Mouse (Mus musculus) MEL (cell line): ENCODE measurements at regions not wholly inside any gene's neighbourhood (a gene's known extent, or its start where the extent isn't known, plus 50 kb on each side); places are given as distances from the start of the nearest gene placed in this dataset.
A peak's percentile ranks its signal among the peaks of the same experiment; 100 is the strongest.

Source experiments
- DNase-seq: peaks from one replicate; pipeline ENCODE4 v3.0.0; 2011; ENCODE audit warnings: low read depth, low spot score
- H3K27ac ChIP-seq: 2 replicates; pipeline ENCODE4 v1.5.1; 2012; ENCODE audit warnings: low read depth, mild to moderate bottlenecking, control low read depth, low read length, moderate library complexity; ENCODE audit not compliant: control insufficient read depth
- H3K27me3 ChIP-seq, 2 experiments: fragments of 150-350 bp in 1 of 2; sonication (generic) in 1 of 2; 2 replicates each; pipeline ENCODE4 v1.6.1; 2012; ENCODE audit warnings: low read length in 2 of 2, mild to moderate bottlenecking in 2 of 2, improper control_type of control experiment in 1 of 2, moderate library complexity in 1 of 2; ENCODE audit not compliant: insufficient read depth in 2 of 2, control insufficient read depth in 1 of 2
- H3K36me3 ChIP-seq, 2 experiments: 2 replicates each; pipeline ENCODE4 v1.6.1; 2012 to 2014; ENCODE audit warnings: low read length in 2 of 2, improper control_type of control experiment in 1 of 2, inconsistent platforms in 1 of 2, mild to moderate bottlenecking in 1 of 2; ENCODE audit not compliant: insufficient read depth in 2 of 2, control insufficient read depth in 1 of 2
- H3K4me1 ChIP-seq, 2 experiments: fragments of 150-350 bp in 1 of 2; sonication (generic) in 1 of 2; 2 replicates each; pipeline ENCODE4 v1.6.1; 2012; ENCODE audit warnings: low read length in 2 of 2, improper control_type of control experiment in 1 of 2, mild to moderate bottlenecking in 1 of 2; ENCODE audit not compliant: insufficient read depth in 2 of 2, control insufficient read depth in 1 of 2
- H3K4me3 ChIP-seq, 2 experiments: fragments of 150-350 bp in 1 of 2; sonication (generic) in 1 of 2; 2 replicates each; pipeline ENCODE4 v1.5.1; 2012; ENCODE audit warnings: low read depth in 2 of 2, low read length in 2 of 2, mild to moderate bottlenecking in 2 of 2, moderate library complexity in 2 of 2, control low read depth in 1 of 2, improper control_type of control experiment in 1 of 2; ENCODE audit not compliant: control insufficient read depth in 1 of 2, insufficient read depth in 1 of 2
- H3K79me2 ChIP-seq: 2 replicates; pipeline ENCODE4 v1.6.1; 2012; ENCODE audit warnings: mild to moderate bottlenecking, low read length, moderate library complexity; ENCODE audit not compliant: control insufficient read depth, poor library complexity, insufficient read depth
- H3K9ac ChIP-seq: 2 replicates; pipeline ENCODE4 v1.6.1; 2012; ENCODE audit warnings: low read depth, mild to moderate bottlenecking, control low read depth, low read length, moderate library complexity; ENCODE audit not compliant: control insufficient read depth, poor library complexity, severe bottlenecking
- H3K9me3 ChIP-seq: fragments of 150-350 bp; sonication (generic); replicated peaks from 2 replicates; pipeline ENCODE4 v1.6.1; 2012; ENCODE audit warnings: mild to moderate bottlenecking, low read length, improper control_type of control experiment, moderate library complexity; ENCODE audit not compliant: insufficient read depth
- CHD1 ChIP-seq: IDR thresholded peaks from 2 replicates; pipeline ENCODE4 v1.6.1; 2012; ENCODE audit warnings: low read depth, mild to moderate bottlenecking, inconsistent platforms, low read length, improper control_type of control experiment
- CTCF ChIP-seq, 3 experiments: IDR thresholded peaks in 2 of 3; conservative IDR thresholded peaks in 1 of 3; 2 replicates each; pipeline ENCODE4 v1.5.1; 2011 to 2012; ENCODE audit warnings: low read length in 3 of 3, low read depth in 2 of 3, mild to moderate bottlenecking in 2 of 3, improper control_type of control experiment in 1 of 3, inconsistent platforms in 1 of 3, mixed read lengths in 1 of 3, moderate library complexity in 1 of 3; ENCODE audit not compliant: control insufficient read depth in 1 of 3, insufficient read depth in 1 of 3, poor library complexity in 1 of 3, severe bottlenecking in 1 of 3
- E2F4 ChIP-seq: IDR thresholded peaks from 2 replicates; pipeline ENCODE4 v1.6.1; 2011; ENCODE audit warnings: low read depth, low read length, improper control_type of control experiment, borderline replicate concordance
- ELF1 ChIP-seq: IDR thresholded peaks from 2 replicates; pipeline ENCODE4 v1.6.1; 2014; ENCODE audit warnings: low read depth, mild to moderate bottlenecking, inconsistent platforms, low read length, improper control_type of control experiment, moderate library complexity
- EP300 ChIP-seq, 2 experiments: IDR thresholded peaks; 2 replicates each; pipeline ENCODE4 v1.6.1; 2011; ENCODE audit warnings: improper control_type of control experiment in 2 of 2, low read length in 2 of 2, low read depth in 1 of 2, mild to moderate bottlenecking in 1 of 2
- ETS1 ChIP-seq: IDR thresholded peaks from 2 replicates; pipeline ENCODE4 v1.6.1; 2012; ENCODE audit warnings: low read depth, mild to moderate bottlenecking, inconsistent platforms, low read length, improper control_type of control experiment, moderate library complexity
- GATA1 ChIP-seq: IDR thresholded peaks from 2 replicates; pipeline ENCODE4 v1.6.1; 2011; ENCODE audit warnings: low read depth, low read length, improper control_type of control experiment
- HCFC1 ChIP-seq: IDR thresholded peaks from 2 replicates; pipeline ENCODE4 v1.6.1; 2012; ENCODE audit warnings: low read depth, mild to moderate bottlenecking, inconsistent platforms, low read length, improper control_type of control experiment, moderate library complexity
- KAT2A ChIP-seq: conservative IDR thresholded peaks from 2 replicates; pipeline ENCODE4 v1.6.1; 2012; ENCODE audit warnings: low read depth, low read length, improper control_type of control experiment, inconsistent platforms
- MAFK ChIP-seq: IDR thresholded peaks from 2 replicates; pipeline ENCODE4 v1.6.1; 2011; ENCODE audit warnings: low read depth, mild to moderate bottlenecking, low read length, improper control_type of control experiment, borderline replicate concordance
- MEF2A ChIP-seq: IDR thresholded peaks from 2 replicates; pipeline ENCODE4 v1.6.1; 2014; ENCODE audit warnings: low read depth, mild to moderate bottlenecking, inconsistent platforms, low read length, improper control_type of control experiment; ENCODE audit not compliant: poor library complexity, insufficient replicate concordance, severe bottlenecking; ENCODE audit errors: extremely low read depth
- MYC ChIP-seq: IDR thresholded peaks from 2 replicates; pipeline ENCODE4 v1.6.1; 2011; ENCODE audit warnings: low read depth, mild to moderate bottlenecking, low read length, improper control_type of control experiment, moderate library complexity
- NELFE ChIP-seq: IDR thresholded peaks from 2 replicates; pipeline ENCODE4 v1.6.1; 2011; ENCODE audit warnings: low read depth, low read length, improper control_type of control experiment
- POLR2AphosphoS5 ChIP-seq: IDR thresholded peaks from 2 replicates; pipeline ENCODE4 v1.6.1; 2012; ENCODE audit warnings: low read depth, borderline replicate concordance, mild to moderate bottlenecking, inconsistent platforms, low read length, moderate library complexity, mixed read lengths
- RCOR1 ChIP-seq: IDR thresholded peaks from 2 replicates; pipeline ENCODE4 v1.6.1; 2012; ENCODE audit warnings: low read depth, mild to moderate bottlenecking, inconsistent platforms, low read length, improper control_type of control experiment
- TAL1 ChIP-seq: IDR thresholded peaks from 2 replicates; pipeline ENCODE4 v1.6.1; 2012; ENCODE audit warnings: mild to moderate bottlenecking, inconsistent platforms, low read length, moderate library complexity, mixed read lengths
- TBP ChIP-seq: IDR thresholded peaks from 2 replicates; pipeline ENCODE4 v1.8.0; 2011; ENCODE audit warnings: low read depth, low read length, improper control_type of control experiment
- TCF12 ChIP-seq: IDR thresholded peaks from 2 replicates; pipeline ENCODE4 v1.6.1; 2014; ENCODE audit warnings: low read depth, mild to moderate bottlenecking, inconsistent platforms, low read length, improper control_type of control experiment, moderate library complexity
- USF1 ChIP-seq: IDR thresholded peaks from 2 replicates; pipeline ENCODE4 v1.6.1; 2014; ENCODE audit warnings: low read depth, mild to moderate bottlenecking, inconsistent platforms, low read length, improper control_type of control experiment, moderate library complexity
- ZKSCAN1 ChIP-seq: IDR thresholded peaks from 2 replicates; pipeline ENCODE4 v1.6.1; 2012; ENCODE audit warnings: low read depth, mild to moderate bottlenecking, inconsistent platforms, low read length, improper control_type of control experiment, moderate library complexity
- ZMIZ1 ChIP-seq: IDR thresholded peaks from 2 replicates; pipeline ENCODE4 v1.6.1; 2012; ENCODE audit warnings: low read depth, mild to moderate bottlenecking, inconsistent platforms, low read length, improper control_type of control experiment, moderate library complexity

DNA sequence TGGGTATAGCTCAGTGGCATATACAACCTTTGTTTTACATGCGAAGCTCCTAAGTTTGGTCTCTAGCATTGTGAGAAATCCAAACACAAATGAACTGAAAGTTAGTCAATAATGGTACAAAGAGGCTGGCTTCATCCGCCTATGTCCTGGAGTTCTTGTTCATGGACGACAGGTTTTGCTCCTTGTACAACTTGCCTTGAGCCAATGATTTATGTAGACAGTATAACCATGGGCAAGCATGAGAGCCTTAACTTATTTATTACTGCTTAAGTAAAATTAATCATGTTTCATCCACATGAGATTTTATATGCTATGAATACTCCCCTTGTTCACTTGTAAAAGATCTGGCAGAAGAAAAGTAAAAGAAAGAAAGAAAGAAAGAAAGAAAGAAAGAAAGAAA, 205.7 kb upstream of the Tet2 start:
- Histone ChIP-seq H3K9me3 (no peaks in the 10 kb centered on the region), H3K4me1 (peaks cover 5 to 16% of the 10 kb centered on the region in 2 experiments), H3K79me2 (no peaks in the 10 kb centered on the region), H3K36me3 (peaks cover 0 to 8% of the 10 kb centered on the region in 2 experiments; a peak in 2 of 4 replicates), H3K4me3 (no peak overlapping the region), H3K27ac (no peak overlapping the region), H3K9ac (no peak overlapping the region), H3K27me3 (no peaks in the 10 kb centered on the region)
- no peak for DNase-seq
- no peak for TF ChIP-seq EP300 (IDR thresholded peaks at IDR 0.05; ENCODE audit: low read depth in 1 of 2, low read length in 2 of 2)
- no peak for TF ChIP-seq TAL1
- TF ChIP-seq GATA1, result no peak
- no peak for TF ChIP-seq ZKSCAN1
- no peak for TF ChIP-seq CHD1
- TF ChIP-seq MEF2A, result no peak
- TF ChIP-seq TBP, result no peak
- no peak for TF ChIP-seq ELF1
- TF ChIP-seq NELFE, result no peak
- no peak for TF ChIP-seq KAT2A
- TF ChIP-seq ZMIZ1, result no peak
- no peak for TF ChIP-seq E2F4
- TF ChIP-seq CTCF (IDR thresholded peaks at IDR 0.05 in 2 of 3, conservative IDR thresholded peaks at IDR 0.05 in 1 of 3; ENCODE audit: control insufficient read depth in 1 of 3, insufficient read depth in 1 of 3, low read depth in 2 of 3, low read length in 3 of 3, poor library complexity in 1 of 3, severe bottlenecking in 1 of 3), result no peak
- no peak for TF ChIP-seq ETS1
- TF ChIP-seq USF1, result no peak
- TF ChIP-seq TCF12, result no peak
- TF ChIP-seq MYC, result no peak
- no peak for TF ChIP-seq MAFK
- TF ChIP-seq HCFC1, result no peak
- no peak for TF ChIP-seq POLR2AphosphoS5

DNA sequence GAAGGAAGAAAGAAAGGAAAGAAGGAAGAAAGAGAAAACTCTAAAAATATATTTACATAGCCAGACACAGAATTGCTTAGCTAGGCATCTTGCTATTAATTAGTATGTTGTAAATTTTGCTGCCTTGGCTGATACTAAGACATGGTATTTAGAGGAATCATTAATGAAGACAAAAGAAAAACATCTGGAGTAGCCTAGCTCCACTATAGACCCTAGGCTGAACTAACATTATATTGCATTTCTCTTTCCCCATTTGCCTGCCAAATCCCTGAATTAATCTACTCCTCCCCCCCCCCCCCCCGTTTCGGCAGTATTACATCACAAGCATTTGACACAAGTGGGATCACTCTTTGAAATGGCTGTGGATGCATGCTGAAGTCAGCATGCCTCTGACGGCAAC, 206.1 kb upstream of the Tet2 start:
- Histone ChIP-seq H3K9ac (no peak overlapping the region), H3K4me1 (peaks cover 5 to 16% of the 10 kb centered on the region in 2 experiments)

More for the DNA sequence above, 206.1 kb upstream of the Tet2 start:
- Histone ChIP-seq H3K27me3 (no peaks in the 10 kb centered on the region), H3K9me3 (no peaks in the 10 kb centered on the region), H3K4me3 (peak overlapping the region; percentile 1 to 5; a peak in 1 of 4 replicates), H3K27ac (no peak overlapping the region)
- DNase-seq, result no peak
- TF ChIP-seq MEF2A (no peak), NELFE (no peak), RCOR1 (no peak), ELF1 (no peak)
- TF ChIP-seq, all 39 proteins: peak for 0
- Histone ChIP-seq H3K79me2 (no peaks in the 10 kb centered on the region), H3K36me3 (peaks cover 0 to 8% of the 10 kb centered on the region in 2 experiments; a peak in 2 of 4 replicates)
